Mouse (Mus musculus): ENCODE data around the gene Atic. TPM values are rescaled to one million over a fixed set of nuclear protein-coding genes. Genes with fewer than 3 reads are reported as not detected.

Atic gene
- polyA plus RNA-seq, 1 experiment: 10.4 TPM

- Histone ChIP-seq H3K4me1 (peaks cover 48% of the 10 kb centered on the region), H3K27me3 (replicated peaks) (no peaks in the 10 kb centered on the region), H3K36me3 (replicated peaks; ENCODE audit: low read length) (peaks cover 75% of the 10 kb centered on the region), H3K9me3 (peaks cover 9% of the 10 kb centered on the region; the same call in 1 of the 2 replicates), H3K4me3 (replicated peaks) (no peak overlapping the region)
- TF ChIP-seq GATA1 (IDR thresholded peaks at IDR 0.05; ENCODE audit: borderline replicate concordance, low read length): no peak
- TF ChIP-seq FLI1 (IDR thresholded peaks at IDR 0.05; ENCODE audit: low read length): no peak
Observed at GRCm38 (mm10) chr1:71560626-71561025, 3.7 kb downstream of the Atic start.

DNA sequence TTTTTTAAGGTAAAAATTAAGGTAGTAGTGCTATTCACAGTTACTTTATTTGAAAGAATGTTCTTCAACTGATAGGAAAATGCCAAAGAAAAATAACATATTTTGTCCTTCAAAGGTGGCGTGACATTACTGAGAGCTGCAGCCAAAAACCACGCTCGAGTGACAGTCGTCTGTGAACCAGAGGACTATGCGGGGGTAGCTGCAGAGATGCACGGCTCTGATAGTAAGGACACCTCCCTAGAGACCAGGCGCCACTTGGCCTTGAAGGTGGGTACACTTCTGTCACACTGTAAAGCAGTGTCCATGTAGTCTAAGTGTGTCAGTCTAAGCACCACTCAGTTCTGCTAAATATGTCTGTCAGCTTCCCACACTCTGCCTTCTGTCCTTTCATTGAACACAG is 7.3 kb downstream of the Atic start:
- no peak for TF ChIP-seq GATA1 (IDR thresholded peaks at IDR 0.05; ENCODE audit: borderline replicate concordance, low read length)
- no peak for TF ChIP-seq FLI1 (IDR thresholded peaks at IDR 0.05; ENCODE audit: low read length)
- H3K4me3 ChIP-seq (replicated peaks): no peak overlapping the region
- peaks cover 99% of the 10 kb centered on the region for H3K36me3 ChIP-seq (replicated peaks; ENCODE audit: low read length)
- no peaks in the 10 kb centered on the region for H3K27me3 ChIP-seq (replicated peaks)
- H3K4me1 ChIP-seq: peaks cover 54% of the 10 kb centered on the region
- H3K9me3 ChIP-seq: peaks cover 11% of the 10 kb centered on the region; the same call in 1 of the 2 replicates

GRCm38 (mm10) chr1:71567884-71568605 is 11.1 kb downstream of the Atic start:
- H3K4me3 ChIP-seq (replicated peaks): no peak overlapping the region
- no peaks in the 10 kb centered on the region for H3K27me3 ChIP-seq (replicated peaks)
- TF ChIP-seq FLI1 (IDR thresholded peaks at IDR 0.05; ENCODE audit: low read length) (no peak), GATA1 (IDR thresholded peaks at IDR 0.05; ENCODE audit: borderline replicate concordance, low read length) (no peak)
- peaks cover 98% of the 10 kb centered on the region for H3K36me3 ChIP-seq (replicated peaks; ENCODE audit: low read length)
- H3K4me1 ChIP-seq: peaks cover 34% of the 10 kb centered on the region
- H3K9me3 ChIP-seq: peaks cover 11% of the 10 kb centered on the region; the same call in 1 of the 2 replicates

GRCm38 (mm10) chr1:71570116-71570515 is 13.2 kb downstream of the Atic start:
- peaks cover 32% of the 10 kb centered on the region for H3K4me1 ChIP-seq
- peaks cover 97% of the 10 kb centered on the region for H3K36me3 ChIP-seq (replicated peaks; ENCODE audit: low read length)
- H3K4me3 ChIP-seq (replicated peaks): no peak overlapping the region
- H3K27me3 ChIP-seq (replicated peaks): no peaks in the 10 kb centered on the region
- peaks cover 6% of the 10 kb centered on the region; the same call in 1 of the 2 replicates for H3K9me3 ChIP-seq
- no peak for TF ChIP-seq FLI1 (IDR thresholded peaks at IDR 0.05; ENCODE audit: low read length)
- no peak for TF ChIP-seq GATA1 (IDR thresholded peaks at IDR 0.05; ENCODE audit: borderline replicate concordance, low read length)

GRCm38 (mm10) chr1:71575987-71576386 is 19.0 kb downstream of the Atic start:
- H3K9me3 ChIP-seq: no peaks in the 10 kb centered on the region
- H3K4me1 ChIP-seq: peaks cover 11% of the 10 kb centered on the region
- H3K27me3 ChIP-seq (replicated peaks): no peaks in the 10 kb centered on the region
- H3K4me3 ChIP-seq (replicated peaks): no peak overlapping the region
- no peak for TF ChIP-seq FLI1 (IDR thresholded peaks at IDR 0.05; ENCODE audit: low read length)
- TF ChIP-seq GATA1 (IDR thresholded peaks at IDR 0.05; ENCODE audit: borderline replicate concordance, low read length): no peak
- H3K36me3 ChIP-seq (replicated peaks; ENCODE audit: low read length): peaks cover 98% of the 10 kb centered on the region

DNA sequence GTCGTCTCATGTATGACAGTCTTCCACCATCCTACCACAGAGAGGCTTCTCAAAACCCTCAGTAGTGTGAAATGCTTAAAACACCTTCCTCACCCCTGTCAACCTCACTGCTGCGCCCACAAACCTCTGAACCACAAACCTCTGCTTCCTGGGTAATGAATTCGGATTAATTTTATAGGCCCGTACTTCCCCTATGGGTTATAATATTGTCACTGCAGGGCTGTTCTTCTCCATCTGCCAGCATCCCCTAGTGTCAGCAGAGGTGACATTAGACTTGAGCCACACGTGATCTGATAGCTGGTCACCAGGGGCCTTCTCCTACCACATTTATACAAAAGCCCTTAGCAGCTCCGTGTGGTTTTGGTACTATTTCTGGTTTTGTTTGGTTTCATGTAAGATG is 19.9 kb downstream of the Atic start:
- Histone ChIP-seq H3K9me3 (no peaks in the 10 kb centered on the region), H3K4me3 (replicated peaks) (no peak overlapping the region), H3K27me3 (replicated peaks) (no peaks in the 10 kb centered on the region), H3K4me1 (peaks cover 11% of the 10 kb centered on the region), H3K36me3 (replicated peaks; ENCODE audit: low read length) (peaks cover 96% of the 10 kb centered on the region)
- TF ChIP-seq FLI1 (IDR thresholded peaks at IDR 0.05; ENCODE audit: low read length) (no peak), GATA1 (IDR thresholded peaks at IDR 0.05; ENCODE audit: borderline replicate concordance, low read length) (no peak)

GRCm38 (mm10) chr1:71579526-71579925 is 22.6 kb downstream of the Atic start:
- Histone ChIP-seq H3K9me3 (no peaks in the 10 kb centered on the region), H3K4me3 (replicated peaks) (no peak overlapping the region), H3K4me1 (peaks cover 11% of the 10 kb centered on the region), H3K27me3 (replicated peaks) (no peaks in the 10 kb centered on the region), H3K36me3 (replicated peaks; ENCODE audit: low read length) (peaks cover 74% of the 10 kb centered on the region)
- TF ChIP-seq FLI1 (IDR thresholded peaks at IDR 0.05; ENCODE audit: low read length): no peak
- TF ChIP-seq GATA1 (IDR thresholded peaks at IDR 0.05; ENCODE audit: borderline replicate concordance, low read length): no peak

DNA sequence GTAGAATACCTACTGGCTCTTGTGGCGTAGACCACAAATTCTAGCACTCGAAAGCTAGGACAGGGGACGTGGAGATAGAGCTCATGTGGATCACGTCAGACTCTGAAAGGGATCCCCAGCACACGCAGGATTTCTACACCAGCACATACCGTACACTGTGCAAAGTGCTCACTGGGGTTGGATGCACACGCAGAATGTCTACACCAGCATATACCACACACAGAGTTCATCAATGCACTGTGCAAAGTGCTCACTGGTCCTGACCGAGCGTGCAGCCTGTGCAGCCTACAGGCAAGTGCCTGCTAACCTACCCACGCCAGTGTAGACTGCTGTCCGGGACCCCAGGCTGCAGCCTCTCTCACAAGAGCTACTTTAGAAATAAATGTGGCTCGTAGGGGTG is 23.5 kb downstream of the Atic start:
- Histone ChIP-seq H3K4me1 (peaks cover 11% of the 10 kb centered on the region), H3K27me3 (replicated peaks) (no peaks in the 10 kb centered on the region), H3K4me3 (replicated peaks) (peak overlapping the region; percentile 47), H3K9me3 (no peaks in the 10 kb centered on the region), H3K36me3 (replicated peaks; ENCODE audit: low read length) (peaks cover 66% of the 10 kb centered on the region)
- TF ChIP-seq GATA1 (IDR thresholded peaks at IDR 0.05; ENCODE audit: borderline replicate concordance, low read length): no peak

GRCm38 (mm10) chr1:71583302-71583701 is 26.4 kb downstream of the Atic start:
- Histone ChIP-seq H3K4me1 (no peaks in the 10 kb centered on the region), H3K9me3 (no peaks in the 10 kb centered on the region), H3K4me3 (replicated peaks) (no peak overlapping the region), H3K27me3 (replicated peaks) (no peaks in the 10 kb centered on the region), H3K36me3 (replicated peaks; ENCODE audit: low read length) (peaks cover 37% of the 10 kb centered on the region)
- TF ChIP-seq GATA1 (IDR thresholded peaks at IDR 0.05; ENCODE audit: borderline replicate concordance, low read length) (no peak), FLI1 (IDR thresholded peaks at IDR 0.05; ENCODE audit: low read length) (no peak)

GRCm38 (mm10) chr1:71583900-71584299 is 26.9 kb downstream of the Atic start:
- Histone ChIP-seq H3K4me3 (replicated peaks) (no peak overlapping the region), H3K36me3 (replicated peaks; ENCODE audit: low read length) (peaks cover 31% of the 10 kb centered on the region), H3K27me3 (replicated peaks) (no peaks in the 10 kb centered on the region), H3K9me3 (no peaks in the 10 kb centered on the region), H3K4me1 (no peaks in the 10 kb centered on the region)
- TF ChIP-seq GATA1 (IDR thresholded peaks at IDR 0.05; ENCODE audit: borderline replicate concordance, low read length) (no peak), FLI1 (IDR thresholded peaks at IDR 0.05; ENCODE audit: low read length) (no peak)
